Mouse (Mus musculus): ENCODE results near the gene Astn2.

- no peak for TF ChIP-seq CTCF (IDR thresholded peaks at IDR 0.05)
- TF ChIP-seq POLR2A (IDR thresholded peaks at IDR 0.05; ENCODE audit: insufficient read depth, low read depth, low read length), result no peak
- TF ChIP-seq EP300 (IDR thresholded peaks at IDR 0.05; ENCODE audit: insufficient read depth, low read depth, low read length), result no peak
Observed at GRCm38 (mm10) chr4:65548561-65548960, 855.9 kb downstream of the Astn2 start.

All from heart, adult 2 months (tissue).